Mouse (Mus musculus) G1E (cell line): Measurements from ENCODE around the gene 9530053A07Rik.

Source experiments
- CTCF ChIP-seq: IDR thresholded peaks from 2 replicates; pipeline ENCODE4 v1.5.1; 2012; ENCODE audit warnings: low read depth, low read length, inconsistent platforms, mixed read lengths
- POLR2AphosphoS5 ChIP-seq: IDR thresholded peaks from 2 replicates; pipeline ENCODE4 v1.6.1; 2012; ENCODE audit warnings: low read depth, low read length, inconsistent platforms; ENCODE audit not compliant: insufficient replicate concordance
- TAL1 ChIP-seq: conservative IDR thresholded peaks from 2 replicates; pipeline ENCODE4 v1.6.1; 2012; ENCODE audit warnings: low read depth, low read length, inconsistent platforms, mixed read lengths

GRCm38 (mm10) chr7:28084215-28084614 lies 45.1 kb upstream of the 9530053A07Rik start:
- TF ChIP-seq CTCF = no peak
- TF ChIP-seq POLR2AphosphoS5 = no peak
- no peak for TF ChIP-seq TAL1
